Mouse (Mus musculus) heart, embryonic 14.5 days (tissue): ENCODE measurements around the gene Phrf1. TPM values are rescaled to one million over a fixed set of nuclear protein-coding genes. Genes with fewer than 3 reads are reported as not detected.

Source experiments
- ATAC-seq: fragments of 200-750 bp; cut with Nextera tagmentation; 2 replicates; pipeline ENCODE4 v1.8.0; 2017; ENCODE audit warnings: low read depth, moderate TSS enrichment; ENCODE audit not compliant: insufficient number of reproducible peaks, insufficient read depth, low FRiP score
- H3K27ac ChIP-seq, 2 experiments: fragments of 200-500 bp in 1 of 2; fragments of 300-500 bp in 1 of 2; sonication (generic) in 1 of 2; replicated peaks in 1 of 2; 2 replicates each; pipeline ENCODE4 v1.5.1; 2012 to 2014; ENCODE audit warnings: low read depth in 2 of 2, low read length in 2 of 2, control low read depth in 1 of 2, mild to moderate bottlenecking in 1 of 2, mixed read lengths in 1 of 2; ENCODE audit not compliant: control insufficient read depth in 1 of 2, insufficient read depth in 1 of 2
- H3K27me3 ChIP-seq: fragments of 300-500 bp; sonication (generic); 2 replicates; pipeline ENCODE4 v1.6.1; 2014; ENCODE audit warnings: mild to moderate bottlenecking, low read length, control low read depth; ENCODE audit not compliant: control insufficient read depth, insufficient read depth
- H3K36me3 ChIP-seq: fragments of 300-500 bp; sonication (generic); 2 replicates; pipeline ENCODE4 v1.6.1; 2014; ENCODE audit warnings: mild to moderate bottlenecking, control low read depth, low read length, mixed read lengths; ENCODE audit not compliant: control insufficient read depth, insufficient read depth
- H3K4me1 ChIP-seq, 2 experiments: fragments of 200-500 bp in 1 of 2; fragments of 300-500 bp in 1 of 2; sonication (generic) in 1 of 2; 2 replicates each; pipeline ENCODE4 v1.6.1; 2012 to 2014; ENCODE audit warnings: low read length in 2 of 2, control low read depth in 1 of 2, mixed read lengths in 1 of 2; ENCODE audit not compliant: control insufficient read depth in 2 of 2, insufficient read depth in 2 of 2
- H3K4me2 ChIP-seq: fragments of 300-500 bp; sonication (generic); 2 replicates; pipeline ENCODE4 v1.6.1; 2014; ENCODE audit warnings: mild to moderate bottlenecking, low read length
- H3K4me3 ChIP-seq, 2 experiments: fragments of 200-500 bp in 1 of 2; fragments of 300-500 bp in 1 of 2; sonication (generic) in 1 of 2; 2 replicates each; pipeline ENCODE4 v1.5.1; 2012 to 2014; ENCODE audit warnings: low read length in 2 of 2, mild to moderate bottlenecking in 2 of 2, control low read depth in 1 of 2, low read depth in 1 of 2, moderate library complexity in 1 of 2; ENCODE audit not compliant: control insufficient read depth in 1 of 2, insufficient read depth in 1 of 2
- H3K9ac ChIP-seq: fragments of 300-500 bp; sonication (generic); 2 replicates; pipeline ENCODE4 v1.6.1; 2014; ENCODE audit warnings: mild to moderate bottlenecking, low read length
- H3K9me3 ChIP-seq: fragments of 300-500 bp; sonication (generic); 2 replicates; pipeline ENCODE4 v1.6.1; 2016; ENCODE audit warnings: low read length, control low read depth; ENCODE audit not compliant: control insufficient read depth
- WGBS: fragments of 180-500 bp; shearing (Covaris S2); extraction: QIAGEN DNeasy Blood & Tissue Kit; methylation state at CpG from one replicate; pipeline ENCODE4 v1.1.7; 2014; 5-methylcytosine and 5-hydroxymethylcytosine counted together
- polyA plus RNA-seq: library from polyadenylated mRNA; unstranded; fragments of >200 nt; fragmentation: Nextera tagmentation; extraction: Ambion mirVana; gene quantifications from 2 replicates; pipeline ENCODE4 v1.2.1, GENCODE M21; 2014

Gene Phrf1
- polyA plus RNA-seq, 1 experiment from 2014 or later = 41.3 TPM

DNA sequence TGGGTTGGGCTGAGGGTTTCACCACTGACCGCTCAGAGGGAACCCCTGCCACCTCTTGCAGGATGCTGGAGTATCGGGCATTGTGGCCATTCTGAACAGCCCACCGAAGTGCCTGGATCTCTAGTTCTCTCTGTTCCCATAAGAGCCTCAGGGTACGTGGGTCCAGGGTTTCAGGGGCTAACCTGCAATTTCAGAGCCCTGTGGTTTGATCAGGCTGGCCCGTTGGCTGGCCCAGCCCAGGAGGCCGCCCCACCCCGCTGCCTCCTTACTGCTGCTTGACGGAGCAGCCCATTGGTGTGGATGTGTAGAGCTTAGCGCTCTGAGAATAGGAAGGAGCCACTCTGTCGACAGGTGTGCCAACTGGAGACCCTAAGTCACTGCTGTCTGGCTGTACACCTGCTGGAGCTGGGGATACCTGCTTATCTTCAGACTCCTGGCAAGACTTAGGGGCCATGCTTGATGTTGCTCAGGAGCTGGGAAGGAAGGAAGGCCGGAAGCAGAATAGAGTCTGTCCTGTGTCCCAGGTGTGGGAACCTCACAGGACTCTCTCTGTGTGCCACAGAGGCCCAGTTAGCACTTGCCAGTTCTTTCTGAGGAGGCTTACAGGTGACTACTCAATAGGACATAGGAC lies 14.9 kb upstream of the Phrf1 start, which contains the start of gene Lmntd2:
Gene Lmntd2 (minus strand): TSS at position 476 of the 631 bp plus-strand sequence.
- Histone ChIP-seq H3K27ac (peak within 1 kb of the TSS in 1 of 2 experiments; percentile 43; a peak in 1 of 4 replicates), H3K4me2 (peak within 1 kb of the TSS; percentile 96), H3K9ac (peak within 1 kb of the TSS; percentile 68; the same call in 1 of the 2 replicates), H3K27me3 (no peaks in the 10 kb centered on the region; the same call in 1 of the 2 replicates), H3K36me3 (0 out of 2 replicates have a peak, but pooled peaks cover 8% of the 10 kb centered on the region), H3K4me1 (peaks cover 9 to 17% of the 10 kb centered on the region in 2 experiments), H3K9me3 (no peaks in the 10 kb centered on the region), H3K4me3 (peak within 1 kb of the TSS; percentile 58 to 61; a peak in 2 of 4 replicates)
- 92% methylated on average over 11 of the region's 11 CpGs for WGBS
- ATAC-seq = no peak

DNA sequence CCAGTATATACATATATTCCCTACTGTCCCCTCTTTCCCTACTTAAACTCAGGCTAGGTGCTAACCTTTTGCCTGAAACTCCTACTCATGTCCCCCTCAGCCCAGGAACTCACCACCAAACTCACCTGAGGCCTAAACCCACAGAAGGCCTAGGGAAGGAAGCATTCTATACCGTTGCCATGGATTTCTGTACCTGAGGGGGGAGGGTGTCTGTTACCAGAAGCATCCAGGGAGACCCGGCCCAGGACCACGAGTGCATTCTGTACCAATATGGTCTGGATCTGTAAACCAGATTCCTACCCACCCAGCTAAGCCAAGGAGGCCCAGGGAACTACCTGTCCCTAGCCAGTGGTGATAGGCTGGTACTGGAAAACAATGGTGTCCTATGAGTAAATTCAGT lies 14.3 kb upstream of the Phrf1 start:
- Histone ChIP-seq H3K4me1 (peaks cover 9 to 17% of the 10 kb centered on the region in 2 experiments), H3K9ac (no peak overlapping the region), H3K36me3 (0 out of 2 replicates have a peak, but pooled peaks cover 11% of the 10 kb centered on the region), H3K27ac (no peak overlapping the region), H3K4me3 (no peak overlapping the region), H3K4me2 (no peak overlapping the region), H3K9me3 (no peaks in the 10 kb centered on the region), H3K27me3 (no peaks in the 10 kb centered on the region; the same call in 1 of the 2 replicates)
- 66% methylated on average over 3 of the region's 3 CpGs for WGBS
- ATAC-seq = no peak

DNA sequence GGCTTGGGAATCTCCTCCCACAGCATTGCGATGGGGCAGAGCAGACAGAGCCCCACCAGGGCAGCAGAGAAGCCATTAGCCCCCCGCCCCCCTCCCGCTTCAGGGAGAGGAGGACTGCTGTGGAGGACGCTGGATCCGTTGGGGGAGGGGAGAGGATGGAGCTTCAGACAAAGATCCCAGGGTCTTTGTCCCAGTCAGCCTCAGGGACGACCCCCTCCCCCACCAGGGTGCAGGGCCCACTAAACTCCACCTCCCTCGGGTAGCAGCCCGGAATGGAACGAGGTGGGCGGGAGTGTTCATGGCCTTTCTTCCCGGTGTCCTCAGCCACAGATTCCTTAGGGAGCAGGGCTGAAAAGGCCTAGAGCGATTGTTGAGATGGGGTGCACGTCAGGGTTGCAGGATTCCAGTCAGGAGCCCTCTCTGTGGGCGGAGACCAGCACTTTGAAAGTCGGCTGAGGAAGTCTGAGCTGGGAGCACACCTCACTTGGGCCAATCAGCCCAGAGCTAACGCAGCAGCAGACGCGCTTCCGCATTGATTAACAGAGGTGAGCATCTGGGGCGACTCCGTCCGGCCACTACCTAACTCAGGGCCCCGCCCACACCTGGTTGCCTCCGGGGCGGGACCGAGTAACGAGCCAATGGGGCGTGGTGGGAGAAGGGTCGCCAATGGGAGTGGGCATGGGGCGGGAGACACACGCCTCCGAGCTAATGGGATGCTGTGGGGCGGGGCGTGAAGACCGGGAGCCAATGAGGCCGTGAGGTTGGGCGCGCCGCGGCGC lies 13.3 kb upstream of the Phrf1 start, which contains the start of gene Rassf7:
Gene Rassf7 (plus strand): TSS at position 760 of the 779 bp plus-strand sequence.
- no peaks in the 10 kb centered on the region for H3K9me3 ChIP-seq
- no peaks in the 10 kb centered on the region; the same call in 1 of the 2 replicates for H3K27me3 ChIP-seq
- WGBS = under 1% methylated on average over 41 of the region's 41 CpGs
- H3K4me2 ChIP-seq = peak within 1 kb of the TSS; percentile 96
- H3K27ac ChIP-seq = peak within 1 kb of the TSS; percentile 43 to 50
- 0 out of 2 replicates have a peak, but pooled peaks cover 11% of the 10 kb centered on the region for H3K36me3 ChIP-seq
- ATAC-seq = peak; percentile 94
- H3K9ac ChIP-seq = peak within 1 kb of the TSS; percentile 79
- H3K4me3 ChIP-seq = peak within 1 kb of the TSS; percentile 58 to 61
- peaks cover 9 to 18% of the 10 kb centered on the region in 2 experiments for H3K4me1 ChIP-seq

- H3K4me3 ChIP-seq = peak overlapping the region; percentile 58 to 61
- under 1% methylated on average over 40 of the region's 42 CpGs for WGBS
- H3K9ac ChIP-seq = peak overlapping the region; percentile 79
- H3K36me3 ChIP-seq = 0 out of 2 replicates have a peak, but pooled peaks cover 11% of the 10 kb centered on the region
- peak overlapping the region; percentile 96 for H3K4me2 ChIP-seq
- peak; percentile 0; the same call in 1 of the 2 replicates for ATAC-seq
- H3K9me3 ChIP-seq = no peaks in the 10 kb centered on the region
- peaks cover 14 to 26% of the 10 kb centered on the region in 2 experiments for H3K4me1 ChIP-seq
- no peaks in the 10 kb centered on the region; the same call in 1 of the 2 replicates for H3K27me3 ChIP-seq
- peak overlapping the region; percentile 32 to 43 for H3K27ac ChIP-seq
These were observed 12.5 kb upstream of the Phrf1 start for GRCm38 (mm10) chr7:141215880-141216733.

GRCm38 (mm10) chr7:141216894-141217293 lies 11.7 kb upstream of the Phrf1 start:
- no peaks in the 10 kb centered on the region for H3K9me3 ChIP-seq
- peak overlapping the region; percentile 58 to 61; a peak in 2 of 4 replicates for H3K4me3 ChIP-seq
- peak overlapping the region in 1 of 2 experiments; percentile 43; a peak in 1 of 4 replicates for H3K27ac ChIP-seq
- peaks cover 14 to 27% of the 10 kb centered on the region in 2 experiments for H3K4me1 ChIP-seq
- 0 out of 2 replicates have a peak, but pooled peaks cover 11% of the 10 kb centered on the region for H3K36me3 ChIP-seq
- WGBS = 85% methylated on average over 11 of the region's 11 CpGs
- peak overlapping the region; percentile 79 for H3K9ac ChIP-seq
- no peaks in the 10 kb centered on the region; the same call in 1 of the 2 replicates for H3K27me3 ChIP-seq
- no peak for ATAC-seq
- peak overlapping the region; percentile 96 for H3K4me2 ChIP-seq

DNA sequence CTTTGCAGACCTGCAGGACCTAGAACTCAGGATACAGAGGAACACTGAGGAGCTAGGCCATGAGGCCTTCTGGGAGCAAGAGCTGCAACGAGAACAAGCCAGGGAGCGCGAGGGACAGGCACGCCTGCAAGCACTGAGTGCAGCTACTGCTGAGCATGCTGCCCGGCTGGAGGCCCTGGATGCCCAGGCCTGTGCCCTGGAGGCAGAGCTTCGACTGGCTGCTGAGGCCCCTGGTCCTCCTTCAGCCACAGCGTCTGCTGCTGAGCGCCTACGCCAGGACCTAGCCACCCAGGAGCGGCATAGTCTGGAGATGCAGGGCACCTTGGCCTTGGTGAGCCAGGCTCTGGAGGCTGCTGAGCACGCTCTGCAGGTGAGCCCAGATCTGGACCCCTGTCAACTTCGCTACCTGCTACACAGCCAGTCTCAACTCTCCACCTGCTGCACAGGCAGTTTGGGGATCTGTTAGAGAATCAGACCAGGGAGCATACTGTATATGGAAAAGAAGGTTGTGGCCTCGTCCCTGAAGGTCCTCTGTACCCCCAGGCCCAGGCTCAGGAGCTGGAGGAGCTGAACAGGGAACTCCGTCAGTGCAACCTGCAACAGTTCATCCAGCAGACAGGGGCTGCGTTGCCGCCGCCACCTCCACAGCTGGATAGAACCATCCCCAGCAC lies 11.1 kb upstream of the Phrf1 start:
- Histone ChIP-seq H3K9me3 (no peaks in the 10 kb centered on the region), H3K36me3 (0 out of 2 replicates have a peak, but pooled peaks cover 11% of the 10 kb centered on the region), H3K4me1 (peaks cover 20 to 33% of the 10 kb centered on the region in 2 experiments), H3K4me2 (no peak overlapping the region), H3K27me3 (no peaks in the 10 kb centered on the region; the same call in 1 of the 2 replicates), H3K9ac (peak overlapping the region; percentile 79; the same call in 1 of the 2 replicates), H3K27ac (no peak overlapping the region), H3K4me3 (no peak overlapping the region)
- 89% methylated on average over 17 of the region's 17 CpGs for WGBS
- no peak for ATAC-seq
